Mouse (Mus musculus) neutrophil, adult 83 days (primary cell): ENCODE results near the gene Liph. TPM values are rescaled to one million over a fixed set of nuclear protein-coding genes. Genes with fewer than 3 reads are reported as not detected.

Experiments used
- total RNA-seq, 2 experiments: library from RNA; stranded (reverse); gene quantifications; one replicate each; pipeline ENCODE4 v1.2.4; 2023

Liph gene
- under 1 TPM; 0.11 to 0.64 TPM for total RNA-seq

DNA sequence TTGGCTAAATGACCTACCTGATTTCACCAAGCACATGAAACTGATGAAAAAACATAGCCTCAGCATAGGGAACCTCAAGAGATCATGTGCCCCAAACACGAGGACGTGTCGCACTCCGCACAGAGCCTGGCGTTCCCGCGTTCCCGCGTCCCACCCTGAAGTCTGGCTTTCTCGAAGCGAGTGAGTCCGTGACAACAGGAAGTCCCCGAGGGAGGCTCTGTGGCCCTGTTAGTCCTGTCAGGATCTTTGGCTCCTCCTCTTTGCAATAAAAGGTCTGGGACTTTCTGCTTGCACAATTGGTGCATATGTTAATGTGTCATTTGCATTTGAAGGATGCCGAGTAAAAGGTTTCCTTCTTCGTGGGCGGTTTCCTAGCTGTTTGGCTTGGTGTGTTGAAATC lies at the start of gene Liph:
Liph (minus strand) TSS at position 360 of the 400 bp plus-strand sequence.

DNA sequence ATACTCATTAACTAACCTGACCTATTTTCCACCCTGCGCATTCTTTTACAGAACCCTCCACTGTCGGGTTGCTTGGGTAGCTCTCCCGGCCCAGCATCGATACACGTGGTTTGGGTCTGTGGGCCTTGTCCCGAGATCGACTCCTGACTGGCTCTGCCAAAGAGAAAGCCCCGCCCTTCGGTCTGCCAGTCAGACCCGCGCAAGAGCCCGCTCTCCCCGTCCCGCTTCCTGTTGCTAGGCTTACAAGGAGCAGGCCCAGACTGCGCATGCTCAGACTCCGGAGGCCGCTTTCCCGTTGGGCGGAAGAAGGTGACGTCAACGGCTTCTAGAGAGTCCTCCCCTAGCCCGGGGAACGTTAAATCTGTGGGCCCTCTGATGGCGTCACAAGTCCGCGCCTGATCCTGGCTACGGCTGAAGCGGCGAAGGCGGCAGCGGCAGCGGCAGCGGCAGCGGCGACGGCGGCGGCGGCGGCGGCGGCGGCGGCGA lies 13.7 kb upstream of the Liph start, which contains the start of gene Senp2:
Senp2 (plus strand) TSS at position 386 of the 486 bp plus-strand sequence.

DNA sequence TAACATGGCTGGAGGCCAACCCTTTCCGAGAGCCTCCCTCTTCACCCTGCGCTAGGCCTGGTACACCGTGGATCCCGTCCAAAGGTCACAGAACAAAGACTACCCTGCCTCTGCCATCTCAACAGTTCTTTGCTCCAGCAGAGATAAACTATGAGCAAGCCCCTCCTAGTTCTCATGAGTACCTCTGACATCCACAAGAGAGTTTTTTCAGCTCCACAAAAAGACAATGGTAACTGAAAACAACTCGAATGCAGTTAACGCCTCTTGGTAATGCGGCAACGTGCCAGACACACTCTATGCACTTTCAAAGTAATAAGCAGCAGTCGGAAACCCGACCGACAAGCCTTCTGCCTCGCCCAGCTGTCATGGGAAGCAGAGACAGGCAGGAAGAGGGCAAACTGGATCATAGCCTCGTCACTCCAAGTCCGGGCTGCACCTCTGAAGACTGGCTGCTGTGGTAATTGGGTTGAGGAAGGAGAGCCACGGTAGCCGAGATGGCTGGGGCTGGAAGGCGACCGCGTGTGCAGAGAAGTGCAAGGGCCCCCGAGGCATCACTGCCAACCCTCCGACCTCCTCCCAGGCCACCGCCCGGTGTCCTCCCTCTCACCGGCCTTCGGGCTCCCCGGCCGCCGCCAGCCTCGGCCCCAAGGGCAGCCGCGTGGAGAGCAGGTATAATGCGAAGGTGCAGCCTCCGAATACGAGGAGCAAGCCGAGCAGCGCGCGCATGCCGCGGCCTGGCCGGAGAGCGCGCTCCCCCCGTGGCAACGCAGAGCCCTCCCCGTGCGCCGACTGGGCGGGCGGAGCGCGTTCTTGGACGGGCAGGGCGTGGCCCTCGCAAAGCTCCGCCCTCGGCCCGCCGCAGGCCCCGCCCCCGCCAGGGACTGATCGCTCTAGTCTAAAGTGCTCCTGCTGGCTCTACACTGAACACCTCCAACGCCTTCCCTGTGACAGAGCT lies 48.4 kb downstream of the Liph start, which contains the start of gene Tmem41a:
Tmem41a (minus strand) TSS at position 792 of the 955 bp plus-strand sequence.

Other genes with a start within 250 kb of the Liph start
- gene Ehhadh, start 207.9 kb downstream of the Liph start, total RNA-seq = under 1 TPM; 0.40 to 0.94 TPM
- gene Map3k13, start 201.3 kb downstream of the Liph start, total RNA-seq = under 1 TPM in 1 of 2 experiments, not detected in 1; 0.09 TPM
- gene Tmem41a, start 48.1 kb downstream of the Liph start, total RNA-seq = 1 to 10 TPM; 2.6 to 3.2 TPM
- 10 to 100 TPM; 76.5 to 84.5 TPM for gene Senp2, start 13.8 kb upstream of the Liph start, total RNA-seq
- under 1 TPM; 0.20 to 0.70 TPM for gene Igf2bp2, start 167.6 kb upstream of the Liph start, total RNA-seq